Mouse (Mus musculus) liver, embryonic 15.5 days (tissue): ENCODE data around the gene Slamf8. TPM values are rescaled to one million over a fixed set of nuclear protein-coding genes. Genes with fewer than 3 reads are reported as not detected.

Experiments used
- ATAC-seq: fragments of 200-750 bp; cut with Nextera tagmentation; 2 replicates; pipeline ENCODE4 v1.8.0; 2017; ENCODE audit warnings: moderate number of reproducible peaks, mild to moderate bottlenecking, moderate library complexity; ENCODE audit not compliant: insufficient read depth
- H3K27ac ChIP-seq: fragments of 300-500 bp; sonication (generic); replicated peaks from 2 replicates; pipeline ENCODE4 v1.5.1; 2015; ENCODE audit warnings: mild to moderate bottlenecking, inconsistent platforms
- H3K27me3 ChIP-seq: fragments of 300-500 bp; sonication (generic); 2 replicates; pipeline ENCODE4 v1.6.1; 2015; ENCODE audit warnings: mild to moderate bottlenecking, inconsistent platforms
- H3K36me3 ChIP-seq: fragments of 300-500 bp; sonication (generic); replicated peaks from 2 replicates; pipeline ENCODE4 v1.6.1; 2015; ENCODE audit warnings: moderate library complexity, mild to moderate bottlenecking, inconsistent platforms
- H3K4me1 ChIP-seq: fragments of 300-500 bp; sonication (generic); replicated peaks from 2 replicates; pipeline ENCODE4 v1.6.1; 2015; ENCODE audit warnings: inconsistent platforms
- H3K4me2 ChIP-seq: fragments of 300-500 bp; sonication (generic); 2 replicates; pipeline ENCODE4 v1.6.1; 2015; ENCODE audit warnings: moderate library complexity, mild to moderate bottlenecking, inconsistent platforms
- H3K4me3 ChIP-seq: fragments of 300-500 bp; sonication (generic); replicated peaks from 2 replicates; pipeline ENCODE4 v1.5.1; 2015; ENCODE audit warnings: mild to moderate bottlenecking, inconsistent platforms
- H3K9ac ChIP-seq: fragments of 300-500 bp; sonication (generic); 2 replicates; pipeline ENCODE4 v1.6.1; 2015; ENCODE audit warnings: moderate library complexity, mild to moderate bottlenecking, inconsistent platforms
- H3K9me3 ChIP-seq: fragments of 300-500 bp; sonication (generic); replicated peaks from 2 replicates; pipeline ENCODE4 v1.6.1; 2016; ENCODE audit warnings: inconsistent platforms
- WGBS: fragments of 180-500 bp; shearing (Covaris S2); methylation state at CpG from one replicate; pipeline ENCODE4 v1.1.7; 2015; ENCODE audit warnings: mixed read lengths; ENCODE audit not compliant: insufficient replicate concordance; 5-methylcytosine and 5-hydroxymethylcytosine counted together
- polyA plus RNA-seq: library from polyadenylated mRNA; unstranded; fragments of >200 nt; fragmentation: Nextera tagmentation; extraction: Ambion mirVana; gene quantifications from 2 replicates; pipeline ENCODE4 v1.2.1, GENCODE M21; 2015

The Slamf8 gene
- 0.10 and 0.33 TPM in 2 replicates for polyA plus RNA-seq

DNA sequence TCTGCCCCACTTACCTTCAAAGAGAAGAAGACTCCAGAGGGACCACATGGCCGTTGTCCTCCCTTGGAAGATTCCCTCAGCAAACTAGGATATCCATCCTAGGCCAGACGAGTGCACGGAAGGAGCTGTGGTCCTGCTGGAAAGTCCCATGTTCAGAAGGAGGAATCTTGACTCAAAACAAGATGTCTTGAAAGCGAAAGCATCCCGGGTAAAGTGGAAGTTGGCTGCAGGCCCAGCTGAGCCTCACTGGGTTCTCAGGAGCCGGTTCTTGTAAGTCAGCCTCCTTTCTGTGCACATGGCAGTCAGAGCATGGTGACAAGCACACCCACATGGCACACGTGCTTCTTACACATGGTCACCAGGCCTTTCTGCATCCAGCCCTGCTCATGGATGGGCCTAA is at the start of gene Slamf8:
Gene Slamf8 (minus strand): TSS at position 184 of the 400 bp plus-strand sequence.
- H3K27ac ChIP-seq = no peak within 1 kb of the TSS
- no peak within 1 kb of the TSS for H3K4me2 ChIP-seq
- H3K9me3 ChIP-seq = no peaks in the 10 kb centered on the region
- 58% methylated on average over 7 of the region's 7 CpGs for WGBS
- H3K27me3 ChIP-seq = peaks cover 8% of the 10 kb centered on the region; the same call in 1 of the 2 replicates
- H3K9ac ChIP-seq = no peak within 1 kb of the TSS
- H3K4me3 ChIP-seq = no peak within 1 kb of the TSS
- no peak for ATAC-seq
- H3K36me3 ChIP-seq = no peaks in the 10 kb centered on the region
- no peaks in the 10 kb centered on the region for H3K4me1 ChIP-seq

DNA sequence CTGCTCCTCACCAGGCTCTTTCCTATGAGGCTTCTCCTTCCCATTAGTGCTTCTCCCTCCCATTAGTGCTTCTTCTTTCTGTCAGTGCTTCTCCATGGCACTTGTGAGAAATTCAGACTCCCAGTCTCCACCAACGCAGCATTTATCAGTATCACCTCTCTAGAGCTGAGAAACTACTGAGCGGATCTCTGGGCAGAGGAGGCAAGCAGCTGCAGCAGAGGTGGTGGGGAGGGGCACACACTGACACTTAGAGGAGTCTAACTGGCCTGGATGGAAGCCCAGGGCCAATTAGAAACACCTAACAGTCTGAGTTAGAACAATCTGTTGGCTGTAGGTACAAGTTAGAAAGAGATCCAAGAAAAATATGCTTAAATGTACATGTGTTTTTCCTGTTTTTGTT is 48.4 kb upstream of the Slamf8 start:
- WGBS = 47% methylated on average over 2 of the region's 2 CpGs
- Histone ChIP-seq H3K9me3 (no peaks in the 10 kb centered on the region), H3K27me3 (no peaks in the 10 kb centered on the region), H3K4me1 (no peaks in the 10 kb centered on the region), H3K4me2 (no peak overlapping the region), H3K36me3 (no peaks in the 10 kb centered on the region), H3K27ac (no peak overlapping the region), H3K4me3 (no peak overlapping the region), H3K9ac (no peak overlapping the region)
- ATAC-seq = no peak

DNA sequence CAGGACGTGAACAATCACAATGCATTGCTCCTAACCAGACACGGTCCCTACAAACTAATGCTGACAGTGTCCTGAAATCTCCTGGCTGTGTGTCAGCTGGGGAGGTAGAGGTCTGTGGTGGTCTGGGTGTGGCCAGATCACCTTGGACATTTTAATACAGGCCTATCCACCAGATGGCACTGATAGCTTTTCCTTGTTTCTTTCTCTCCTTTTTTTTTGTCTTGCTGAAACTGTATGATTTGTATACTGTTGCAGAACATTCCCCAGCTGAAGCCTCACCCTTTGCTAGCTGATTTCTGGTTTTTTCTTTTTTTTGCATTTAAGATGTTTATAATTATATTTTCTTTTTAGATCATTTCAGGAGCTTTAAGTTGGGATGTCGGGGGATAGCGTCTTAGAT is 47.4 kb upstream of the Slamf8 start:
- Histone ChIP-seq H3K9me3 (no peaks in the 10 kb centered on the region), H3K27me3 (no peaks in the 10 kb centered on the region), H3K27ac (no peak overlapping the region), H3K36me3 (no peaks in the 10 kb centered on the region), H3K4me3 (no peak overlapping the region), H3K9ac (no peak overlapping the region), H3K4me1 (peaks cover 5% of the 10 kb centered on the region; the same call in 1 of the 2 replicates), H3K4me2 (no peak overlapping the region)
- no peak for ATAC-seq
- WGBS = 52% methylated on average over 4 of the region's 4 CpGs

DNA sequence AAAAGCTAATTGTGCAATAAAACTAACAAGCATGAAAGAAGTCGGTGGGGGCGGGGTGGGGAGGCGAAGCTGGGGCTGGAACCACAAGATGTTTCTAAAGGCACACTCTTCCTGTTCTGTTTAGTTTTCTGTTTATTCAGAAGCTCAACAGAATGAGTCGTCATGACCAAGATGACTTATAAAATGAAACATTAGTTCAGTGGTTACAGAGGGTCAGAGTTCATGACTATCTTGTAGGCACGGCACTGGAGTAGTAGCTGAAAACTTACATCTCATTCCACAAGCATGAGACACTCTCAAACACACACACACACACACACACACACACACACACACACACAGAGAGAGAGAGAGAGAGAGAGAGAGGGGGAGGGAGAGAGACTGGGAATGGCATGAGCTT is 45.9 kb upstream of the Slamf8 start:
- peaks cover 17% of the 10 kb centered on the region; the same call in 1 of the 2 replicates for H3K4me1 ChIP-seq
- H3K9me3 ChIP-seq = no peaks in the 10 kb centered on the region
- H3K9ac ChIP-seq = no peak overlapping the region
- H3K4me3 ChIP-seq = no peak overlapping the region
- H3K27me3 ChIP-seq = no peaks in the 10 kb centered on the region
- 47% methylated on average over 5 of the region's 5 CpGs for WGBS
- no peak for ATAC-seq
- no peak overlapping the region for H3K27ac ChIP-seq
- no peak overlapping the region for H3K4me2 ChIP-seq
- no peaks in the 10 kb centered on the region for H3K36me3 ChIP-seq

DNA sequence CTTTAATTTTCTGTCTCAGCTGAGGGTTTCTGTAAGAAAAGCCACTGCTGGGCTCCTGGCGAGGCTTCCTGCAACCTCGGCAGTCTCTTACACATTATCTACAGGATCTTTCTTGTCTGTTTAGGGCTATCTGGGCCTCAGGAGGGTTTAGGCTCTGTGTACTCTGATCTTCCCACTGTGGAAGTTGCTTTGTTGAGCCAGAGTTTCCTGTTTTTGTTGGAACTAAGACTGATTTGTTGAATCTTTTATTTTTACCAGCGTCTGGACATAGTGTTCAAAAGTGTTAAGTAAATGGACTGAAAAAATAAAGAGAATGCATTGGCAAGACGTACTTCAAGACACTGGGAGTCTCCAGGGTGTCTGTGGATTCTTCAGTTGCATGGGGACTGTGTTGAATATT is 44.9 kb upstream of the Slamf8 start:
- H3K4me1 ChIP-seq = peaks cover 17% of the 10 kb centered on the region; the same call in 1 of the 2 replicates
- ATAC-seq = no peak
- 23% methylated on average over 4 of the region's 4 CpGs for WGBS
- H3K4me2 ChIP-seq = no peak overlapping the region
- no peaks in the 10 kb centered on the region for H3K27me3 ChIP-seq
- H3K36me3 ChIP-seq = no peaks in the 10 kb centered on the region
- no peaks in the 10 kb centered on the region for H3K9me3 ChIP-seq
- H3K27ac ChIP-seq = no peak overlapping the region
- H3K9ac ChIP-seq = no peak overlapping the region
- no peak overlapping the region for H3K4me3 ChIP-seq

DNA sequence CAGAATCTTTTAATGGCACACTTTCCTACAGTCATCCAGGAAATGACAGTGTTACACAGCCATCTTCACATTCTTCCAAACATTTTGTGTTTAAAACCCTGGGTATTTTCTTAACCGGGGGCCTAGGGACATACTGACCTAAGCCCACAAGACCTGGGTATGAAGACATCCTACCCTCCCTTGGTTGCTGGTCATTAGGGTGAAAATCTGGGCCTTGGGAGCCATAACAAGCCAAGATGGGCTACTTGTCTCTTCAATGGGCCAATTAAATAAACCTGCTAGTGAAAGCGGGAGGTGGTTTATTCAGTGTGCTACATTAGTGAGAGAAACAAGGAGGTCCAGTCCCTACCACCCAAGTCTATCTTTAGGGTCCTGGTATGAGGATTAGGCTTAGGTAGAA is 43.8 kb upstream of the Slamf8 start:
- H3K9ac ChIP-seq = no peak overlapping the region
- no peak overlapping the region for H3K4me3 ChIP-seq
- H3K27ac ChIP-seq = no peak overlapping the region
- peaks cover 17% of the 10 kb centered on the region; the same call in 1 of the 2 replicates for H3K4me1 ChIP-seq
- no peaks in the 10 kb centered on the region for H3K9me3 ChIP-seq
- no peak for ATAC-seq
- H3K27me3 ChIP-seq = no peaks in the 10 kb centered on the region
- H3K36me3 ChIP-seq = no peaks in the 10 kb centered on the region
- H3K4me2 ChIP-seq = no peak overlapping the region
- WGBS = 66% methylated on average over 2 of the region's 2 CpGs

DNA sequence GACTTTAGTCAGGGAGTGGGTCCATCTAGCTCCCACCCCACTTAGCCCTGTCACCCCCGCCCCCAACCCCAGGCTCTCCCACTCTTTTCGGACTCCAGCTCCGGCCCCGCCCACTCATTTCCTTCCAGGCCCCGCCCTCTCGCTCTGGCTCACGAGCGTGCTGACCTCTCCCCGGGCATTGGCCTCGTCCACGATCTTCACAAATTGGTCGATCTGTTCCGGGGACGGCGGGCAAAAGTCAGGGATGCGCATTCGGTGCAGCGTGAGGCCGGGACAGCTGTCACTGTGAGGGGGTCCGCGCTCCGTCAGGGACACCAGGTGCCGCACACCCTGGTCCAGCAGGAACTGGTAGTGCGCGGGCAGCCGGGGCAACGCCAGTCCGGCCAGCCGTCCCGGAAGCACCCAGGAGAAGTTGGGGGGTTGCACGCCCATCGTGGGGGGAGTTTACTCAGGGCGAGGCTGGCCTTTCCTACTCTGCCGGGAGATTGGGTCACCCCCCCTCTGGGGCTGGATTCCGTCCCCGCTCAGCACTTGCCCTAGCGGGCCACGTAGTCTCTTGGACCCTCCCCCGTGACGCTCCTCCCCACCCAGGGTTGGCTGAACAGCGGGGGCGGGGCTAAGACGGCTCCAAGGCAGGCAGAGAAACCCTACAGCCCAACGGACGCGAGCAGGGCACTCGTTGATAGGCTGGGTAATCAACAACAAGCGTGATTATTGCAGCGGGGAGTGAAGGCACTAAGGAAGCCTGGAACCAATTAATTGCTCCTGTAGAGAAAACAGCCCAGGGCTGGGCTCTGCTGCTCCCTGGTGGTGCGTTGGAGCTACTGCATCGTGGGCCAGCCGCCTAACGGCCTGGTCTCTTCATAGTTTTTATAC is 42.3 kb upstream of the Slamf8 start, which contains the start of gene Dusp23:
Gene Dusp23 (minus strand): TSS at position 512 of the 876 bp plus-strand sequence.
- Histone ChIP-seq H3K27ac (peak within 1 kb of the TSS; percentile 86), H3K9me3 (no peaks in the 10 kb centered on the region), H3K36me3 (no peaks in the 10 kb centered on the region), H3K4me1 (peaks cover 17% of the 10 kb centered on the region; the same call in 1 of the 2 replicates), H3K27me3 (no peaks in the 10 kb centered on the region), H3K4me2 (peak within 1 kb of the TSS; percentile 88), H3K9ac (peak within 1 kb of the TSS; percentile 56; the same call in 1 of the 2 replicates), H3K4me3 (peak within 1 kb of the TSS; percentile 66)
- under 1% methylated on average over 53 of the region's 53 CpGs for WGBS
- peak; percentile 95 for ATAC-seq

DNA sequence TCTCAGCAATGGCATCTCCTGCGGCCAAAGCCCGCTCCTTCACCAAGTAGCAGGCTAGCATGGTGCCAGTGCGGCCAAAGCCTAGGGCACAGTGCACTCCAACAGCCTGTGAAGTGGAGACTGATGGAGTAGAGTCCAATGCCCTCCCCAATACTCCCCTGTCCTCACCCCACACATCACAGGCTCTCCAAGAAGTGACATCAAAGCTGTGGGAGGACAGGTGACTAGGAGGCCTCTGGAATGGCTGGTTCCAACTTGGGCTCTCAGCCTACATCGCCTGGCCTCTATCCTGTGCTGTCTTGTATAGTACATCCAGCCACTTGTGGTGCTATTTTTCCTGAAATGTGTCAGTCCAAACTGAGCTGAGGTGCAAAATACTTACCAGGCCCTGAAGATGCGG is 41.4 kb upstream of the Slamf8 start:
- Histone ChIP-seq H3K4me3 (no peak overlapping the region), H3K27ac (no peak overlapping the region), H3K27me3 (no peaks in the 10 kb centered on the region), H3K9me3 (no peaks in the 10 kb centered on the region), H3K36me3 (no peaks in the 10 kb centered on the region), H3K4me1 (peaks cover 17% of the 10 kb centered on the region; the same call in 1 of the 2 replicates), H3K4me2 (peak overlapping the region; percentile 88; the same call in 1 of the 2 replicates), H3K9ac (no peak overlapping the region)
- ATAC-seq = no peak
- 76% methylated on average over 5 of the region's 5 CpGs for WGBS

DNA sequence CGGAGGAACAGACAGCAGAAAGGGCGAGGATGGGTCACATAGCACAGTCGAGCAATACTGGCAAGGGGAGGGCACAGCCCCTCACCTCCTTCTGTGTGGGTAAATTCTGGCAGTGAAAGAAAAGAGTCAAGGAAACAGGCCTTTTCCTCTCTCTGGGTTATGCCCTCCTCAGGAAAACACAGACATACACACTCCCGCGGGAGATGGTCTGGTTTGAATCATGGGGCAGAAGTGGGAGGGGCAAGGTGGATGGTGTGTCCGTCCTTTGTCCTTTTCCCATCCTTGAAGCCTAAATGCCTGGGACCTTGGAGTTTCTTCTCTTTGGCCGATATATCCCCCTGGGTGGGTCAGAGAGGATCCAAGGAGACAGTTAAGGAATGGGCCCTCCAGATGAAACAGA is 39.5 kb upstream of the Slamf8 start:
- WGBS = 60% methylated on average over 7 of the region's 7 CpGs
- H3K4me3 ChIP-seq = no peak overlapping the region
- no peak overlapping the region for H3K9ac ChIP-seq

DNA sequence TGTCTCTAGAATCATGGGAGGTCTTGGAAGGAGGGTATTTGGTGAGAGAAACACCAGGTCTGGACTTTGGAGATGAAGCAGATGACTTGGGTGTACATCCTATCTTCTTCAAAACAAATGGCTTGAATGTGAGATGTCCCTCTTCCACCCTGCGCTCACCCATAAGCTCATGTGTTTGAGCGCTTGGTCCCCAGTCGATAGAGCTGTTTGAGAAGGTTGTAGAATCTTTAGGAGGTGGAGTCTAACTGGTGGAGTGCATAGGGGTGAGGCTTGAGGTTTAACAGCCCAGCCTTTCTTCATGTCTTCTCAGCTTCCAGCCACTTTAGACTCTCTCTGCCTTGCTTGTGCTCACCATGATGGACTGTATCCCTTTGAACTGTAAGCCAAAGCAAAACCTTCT is 35.9 kb upstream of the Slamf8 start:
- Histone ChIP-seq H3K4me3 (no peak overlapping the region), H3K4me1 (no peaks in the 10 kb centered on the region), H3K36me3 (no peaks in the 10 kb centered on the region), H3K4me2 (no peak overlapping the region), H3K9ac (no peak overlapping the region), H3K27me3 (no peaks in the 10 kb centered on the region), H3K9me3 (no peaks in the 10 kb centered on the region), H3K27ac (no peak overlapping the region)
- 80% methylated on average over 3 of the region's 3 CpGs for WGBS
- no peak for ATAC-seq

More for the DNA sequence above, 39.5 kb upstream of the Slamf8 start:
- Histone ChIP-seq H3K27ac (no peak overlapping the region), H3K27me3 (no peaks in the 10 kb centered on the region), H3K36me3 (no peaks in the 10 kb centered on the region), H3K4me1 (peaks cover 17% of the 10 kb centered on the region; the same call in 1 of the 2 replicates), H3K4me2 (no peak overlapping the region), H3K9me3 (no peaks in the 10 kb centered on the region)
- no peak for ATAC-seq

DNA sequence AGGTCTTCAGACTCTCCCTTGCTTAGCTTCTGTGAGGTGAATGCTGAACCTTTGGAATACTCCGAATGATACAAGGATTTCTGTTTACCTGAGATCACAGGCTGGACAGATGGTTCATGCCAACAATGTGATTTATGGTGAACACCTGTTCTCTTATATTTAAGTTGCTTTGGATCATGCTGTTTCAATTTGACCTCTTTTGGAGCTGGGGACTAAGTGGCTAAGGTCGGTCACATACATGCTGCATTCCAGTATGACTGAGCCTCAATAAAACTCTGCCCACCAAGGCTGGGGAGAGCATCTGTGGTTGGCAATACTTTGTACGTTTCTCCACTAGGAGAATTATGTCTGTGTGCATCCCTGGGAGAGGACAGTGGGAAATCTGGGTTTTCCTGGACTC is 33.7 kb upstream of the Slamf8 start:
- WGBS = 52% methylated on average over 3 of the region's 3 CpGs
- Histone ChIP-seq H3K27ac (no peak overlapping the region), H3K9ac (no peak overlapping the region), H3K9me3 (no peaks in the 10 kb centered on the region), H3K27me3 (no peaks in the 10 kb centered on the region), H3K36me3 (no peaks in the 10 kb centered on the region), H3K4me2 (no peak overlapping the region), H3K4me1 (no peaks in the 10 kb centered on the region), H3K4me3 (no peak overlapping the region)
- no peak for ATAC-seq
